Mouse (Mus musculus) testis, adult 2 months (tissue): ENCODE measurements around the gene Cyp2c69.
"Not testable (repeated sequence)": the region's sequence is repeated elsewhere in the genome, so short reads cannot be mapped to it uniquely, and the experiment has no call there.

Experiments used
- CTCF ChIP-seq: fragments of 200-500 bp; IDR thresholded peaks from 2 replicates; pipeline ENCODE4 v1.5.1; 2012; ENCODE audit warnings: low read depth, mild to moderate bottlenecking, inconsistent platforms, low read length, moderate library complexity; ENCODE audit not compliant: control insufficient read depth, insufficient read depth, insufficient replicate concordance
- POLR2A ChIP-seq: fragments of 200-500 bp; IDR thresholded peaks from 2 replicates; pipeline ENCODE4 v1.6.1; 2012; ENCODE audit warnings: low read depth, mild to moderate bottlenecking, inconsistent platforms, low read length, moderate library complexity; ENCODE audit not compliant: control insufficient read depth

GRCm38 (mm10) chr19:39886699-39887098 lies at the start of gene Cyp2c69:
- TF ChIP-seq CTCF, POLR2A: not testable (repeated sequence)
